Mouse (Mus musculus) ES-Bruce4 (cell line): ENCODE results near the gene Rgs11.

Experiments used
- CTCF ChIP-seq: IDR thresholded peaks from one replicate; pipeline ENCODE4 v1.8.1; 2011; ENCODE audit warnings: low read depth, low read length
- EP300 ChIP-seq: IDR thresholded peaks from 2 replicates; pipeline ENCODE4 v1.6.1; 2011; ENCODE audit warnings: low read depth, low read length; ENCODE audit not compliant: insufficient read depth
- POLR2A ChIP-seq: IDR thresholded peaks from one replicate; pipeline ENCODE4 v1.8.1; 2011; ENCODE audit warnings: low read length; ENCODE audit not compliant: insufficient read depth

- no peak for TF ChIP-seq CTCF
- TF ChIP-seq POLR2A: no peak
- no peak for TF ChIP-seq EP300
Measured at GRCm38 (mm10) chr17:26187592-26187991, 15.2 kb upstream of the Rgs11 start.
